Mouse (Mus musculus): ENCODE data around the gene Sf3a2. TPM values are rescaled to one million over a fixed set of nuclear protein-coding genes. Genes with fewer than 3 reads are reported as not detected.

Sf3a2 gene
- polyA plus RNA-seq, 1 experiment from 2014 or later, result 63.3 TPM

DNA sequence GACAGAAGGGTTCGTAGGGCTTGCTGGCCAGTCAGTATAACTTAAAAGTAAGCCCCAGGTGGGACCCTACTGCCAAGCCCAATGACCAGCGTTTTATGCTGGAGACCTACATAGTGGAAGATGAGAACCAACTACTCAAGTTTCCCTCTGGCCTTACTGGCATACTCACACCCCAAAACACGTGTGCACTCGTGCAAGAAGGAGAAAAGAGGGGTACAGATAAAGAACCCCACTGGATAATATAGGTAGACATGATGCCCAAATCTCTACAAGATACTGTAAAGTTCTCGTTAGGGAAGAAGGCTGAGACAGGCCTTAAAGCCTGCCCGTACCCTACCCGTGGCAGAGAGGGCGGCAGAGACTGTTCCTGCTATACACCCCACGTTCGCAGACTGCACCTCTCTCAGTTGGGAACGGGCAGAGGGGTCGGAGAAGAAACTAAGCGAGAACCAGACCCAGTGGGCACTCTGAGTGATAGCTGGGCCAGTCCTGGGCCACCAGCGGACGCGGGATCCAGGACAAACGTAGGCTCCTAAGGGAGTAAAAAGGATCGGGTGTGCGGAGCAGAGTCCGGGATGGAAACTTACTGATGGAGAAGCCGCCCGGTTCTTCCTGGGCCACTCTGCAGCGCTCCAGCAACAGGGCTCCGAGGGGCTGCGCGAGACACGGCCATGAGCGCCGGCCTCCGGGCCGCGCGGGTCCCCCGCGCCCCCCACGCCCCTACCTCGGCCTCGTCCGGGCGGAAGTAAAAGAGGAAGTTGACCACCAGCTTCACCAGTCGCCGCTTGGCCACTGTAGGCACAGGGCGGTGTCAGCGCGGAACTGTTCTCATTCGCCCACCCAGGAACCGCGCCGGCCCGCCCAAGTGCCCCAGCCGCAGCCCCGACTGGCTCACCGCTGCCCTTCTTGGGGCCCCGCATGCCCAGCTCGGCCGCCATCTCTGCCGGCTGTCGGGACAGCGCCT lies 530 bp upstream of the Sf3a2 start:
- ATAC-seq (ENCODE audit: low read depth), result peak; percentile 66
- Histone ChIP-seq H3K4me1 (ENCODE audit: control insufficient read depth, insufficient read depth, low read length) (peaks cover 24% of the 10 kb centered on the region), H3K9ac (replicated peaks; ENCODE audit: low read depth, low read length) (peak overlapping the region; percentile 95), H3K9me3 (ENCODE audit: control insufficient read depth, low read length) (no peaks in the 10 kb centered on the region), H3K4me3 (ENCODE audit: low read depth, low read length) (peak overlapping the region; percentile 94), H3K36me3 (ENCODE audit: control insufficient read depth, insufficient read depth, low read length) (peaks cover 48% of the 10 kb centered on the region), H3K27ac (ENCODE audit: low read depth, low read length) (peak overlapping the region; percentile 97), H3K4me2 (ENCODE audit: low read depth, low read length) (peak overlapping the region; percentile 75), H3K27me3 (ENCODE audit: control insufficient read depth, insufficient read depth, low read length) (no peaks in the 10 kb centered on the region)
- 3% methylated on average over 57 of the region's 59 CpGs for WGBS

DNA sequence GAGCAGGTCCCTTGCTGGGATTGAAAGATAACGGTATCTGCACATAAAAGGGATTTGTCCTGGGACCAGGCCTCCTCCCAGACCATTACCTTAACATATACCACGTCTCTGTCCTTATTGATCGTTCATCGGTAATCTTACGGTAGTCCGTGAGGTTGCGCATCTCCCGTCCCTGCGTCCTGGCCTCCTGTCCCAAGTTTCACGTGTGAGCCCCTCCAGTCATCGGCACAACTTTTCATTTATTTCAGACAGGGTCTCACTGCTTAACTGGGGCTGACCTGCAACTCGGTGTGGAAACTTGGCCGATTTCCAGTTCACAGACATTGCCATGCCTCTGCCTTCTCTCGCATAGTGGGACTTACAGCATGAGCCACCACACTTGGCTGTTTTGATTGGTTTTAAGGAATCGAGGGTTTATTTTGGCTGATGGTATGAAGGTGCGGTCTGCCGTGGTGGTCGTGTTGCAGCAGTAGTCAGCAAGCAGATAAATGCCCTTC lies 1.1 kb downstream of the Sf3a2 start:
- H3K36me3 ChIP-seq (ENCODE audit: control insufficient read depth, insufficient read depth, low read length), result peaks cover 50% of the 10 kb centered on the region
- peak overlapping the region; percentile 91 for H3K4me2 ChIP-seq (ENCODE audit: low read depth, low read length)
- peaks cover 24% of the 10 kb centered on the region for H3K4me1 ChIP-seq (ENCODE audit: control insufficient read depth, insufficient read depth, low read length)
- H3K27me3 ChIP-seq (ENCODE audit: control insufficient read depth, insufficient read depth, low read length), result no peaks in the 10 kb centered on the region
- 4% methylated on average over 18 of the region's 18 CpGs for WGBS
- H3K9me3 ChIP-seq (ENCODE audit: control insufficient read depth, low read length), result no peaks in the 10 kb centered on the region
- H3K4me3 ChIP-seq (ENCODE audit: low read depth, low read length), result peak overlapping the region; percentile 94
- ATAC-seq (ENCODE audit: low read depth), result no peak
- H3K9ac ChIP-seq (replicated peaks; ENCODE audit: low read depth, low read length), result peak overlapping the region; percentile 95
- H3K27ac ChIP-seq (ENCODE audit: low read depth, low read length), result peak overlapping the region; percentile 97

DNA sequence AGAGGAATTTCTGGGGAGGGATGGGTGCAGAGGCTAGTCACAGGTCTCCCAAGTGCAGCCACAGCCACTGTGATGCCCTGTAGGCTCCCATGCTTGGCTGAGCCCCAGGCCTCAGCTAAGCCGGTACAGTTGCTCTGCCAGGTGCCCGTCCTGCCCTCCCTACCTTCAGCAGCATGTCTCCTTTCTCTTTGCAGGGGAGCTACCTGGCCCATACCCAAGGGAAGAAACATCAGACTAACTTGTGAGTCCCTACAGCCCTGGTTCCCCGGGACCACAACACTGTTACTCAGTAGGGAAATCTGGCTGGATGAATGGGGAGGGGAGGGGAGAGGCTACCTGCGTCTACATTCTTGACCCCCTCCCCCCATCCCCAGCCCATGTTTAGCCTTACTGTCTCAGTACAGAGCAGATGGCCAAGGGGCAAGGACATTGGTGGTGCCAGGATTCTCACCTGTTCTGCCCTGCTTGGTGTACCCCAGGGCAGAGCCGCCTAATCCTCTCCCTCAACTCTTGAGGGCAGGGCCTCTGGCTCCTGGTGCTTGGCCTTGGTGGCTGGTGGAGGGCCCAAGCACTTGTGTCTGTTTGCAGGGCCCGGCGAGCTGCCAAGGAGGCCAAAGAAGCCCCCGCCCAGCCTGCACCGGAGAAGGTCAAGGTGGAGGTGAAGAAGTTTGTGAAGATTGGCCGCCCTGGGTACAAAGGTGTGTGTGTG lies 4.4 kb downstream of the Sf3a2 start:
- Histone ChIP-seq H3K4me1 (ENCODE audit: control insufficient read depth, insufficient read depth, low read length) (peaks cover 18% of the 10 kb centered on the region), H3K27me3 (ENCODE audit: control insufficient read depth, insufficient read depth, low read length) (no peaks in the 10 kb centered on the region), H3K9ac (replicated peaks; ENCODE audit: low read depth, low read length) (no peak overlapping the region), H3K4me3 (ENCODE audit: low read depth, low read length) (no peak overlapping the region), H3K27ac (ENCODE audit: low read depth, low read length) (no peak overlapping the region), H3K36me3 (ENCODE audit: control insufficient read depth, insufficient read depth, low read length) (peaks cover 37% of the 10 kb centered on the region), H3K4me2 (ENCODE audit: low read depth, low read length) (no peak overlapping the region), H3K9me3 (ENCODE audit: control insufficient read depth, low read length) (no peaks in the 10 kb centered on the region)
- WGBS, result 95% methylated on average over 10 of the region's 10 CpGs
- no peak for ATAC-seq (ENCODE audit: low read depth)

DNA sequence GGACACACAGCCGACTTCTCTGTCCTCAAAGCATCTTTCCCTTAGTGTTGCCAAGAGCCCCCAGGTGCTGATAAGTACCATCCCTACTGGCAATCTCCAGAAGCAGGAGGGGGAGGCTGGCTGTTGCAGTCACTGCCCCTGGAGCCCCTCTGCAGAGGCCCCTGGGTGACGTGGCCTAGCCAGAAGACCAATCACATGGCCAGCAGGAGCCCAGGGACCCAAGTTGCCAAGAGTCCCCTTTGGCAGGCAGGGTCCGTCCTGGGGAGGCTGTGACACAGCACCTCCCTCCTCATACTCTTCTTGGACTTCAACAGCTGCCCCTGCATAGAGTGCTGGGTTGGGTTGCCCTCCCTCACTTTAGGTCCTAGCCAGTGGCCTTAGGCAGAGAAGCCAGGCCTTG lies 5.0 kb downstream of the Sf3a2 start:
- 84% methylated on average over 3 of the region's 3 CpGs for WGBS
- Histone ChIP-seq H3K9ac (replicated peaks; ENCODE audit: low read depth, low read length) (no peak overlapping the region), H3K27me3 (ENCODE audit: control insufficient read depth, insufficient read depth, low read length) (no peaks in the 10 kb centered on the region), H3K4me1 (ENCODE audit: control insufficient read depth, insufficient read depth, low read length) (peaks cover 18% of the 10 kb centered on the region), H3K27ac (ENCODE audit: low read depth, low read length) (no peak overlapping the region), H3K9me3 (ENCODE audit: control insufficient read depth, low read length) (no peaks in the 10 kb centered on the region), H3K4me2 (ENCODE audit: low read depth, low read length) (no peak overlapping the region), H3K4me3 (ENCODE audit: low read depth, low read length) (no peak overlapping the region), H3K36me3 (ENCODE audit: control insufficient read depth, insufficient read depth, low read length) (peaks cover 37% of the 10 kb centered on the region)
- no peak for ATAC-seq (ENCODE audit: low read depth)

DNA sequence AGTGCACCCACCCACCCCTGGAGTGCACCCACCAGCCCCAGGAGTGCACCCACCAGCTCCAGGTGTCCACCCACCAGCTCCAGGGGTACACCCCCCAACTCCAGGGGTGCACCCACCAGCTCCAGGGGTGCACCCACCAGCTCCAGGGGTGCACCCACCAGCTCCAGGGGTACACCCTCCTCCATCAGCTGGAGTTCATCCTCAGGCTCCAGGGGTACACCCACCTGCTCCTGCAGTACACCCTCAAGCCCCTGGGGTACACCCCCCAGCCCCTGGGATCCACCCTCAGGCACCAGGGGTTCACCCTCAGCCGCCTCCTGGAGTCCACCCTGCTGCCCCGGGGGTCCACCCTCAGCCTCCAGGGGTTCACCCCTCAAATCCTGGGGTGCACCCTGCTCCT lies 6.3 kb downstream of the Sf3a2 start:
- Histone ChIP-seq H3K27ac (ENCODE audit: low read depth, low read length) (no peak overlapping the region), H3K4me2 (ENCODE audit: low read depth, low read length) (no peak overlapping the region), H3K27me3 (ENCODE audit: control insufficient read depth, insufficient read depth, low read length) (peaks cover under 1% of the 10 kb centered on the region; the same call in 1 of the 2 replicates), H3K4me3 (ENCODE audit: low read depth, low read length) (no peak overlapping the region), H3K9me3 (ENCODE audit: control insufficient read depth, low read length) (no peaks in the 10 kb centered on the region), H3K9ac (replicated peaks; ENCODE audit: low read depth, low read length) (no peak overlapping the region), H3K4me1 (ENCODE audit: control insufficient read depth, insufficient read depth, low read length) (peaks cover 25% of the 10 kb centered on the region), H3K36me3 (ENCODE audit: control insufficient read depth, insufficient read depth, low read length) (peaks cover 37% of the 10 kb centered on the region)
- WGBS, result 96% methylated on average over 2 of the region's 2 CpGs
- no peak for ATAC-seq (ENCODE audit: low read depth)

DNA sequence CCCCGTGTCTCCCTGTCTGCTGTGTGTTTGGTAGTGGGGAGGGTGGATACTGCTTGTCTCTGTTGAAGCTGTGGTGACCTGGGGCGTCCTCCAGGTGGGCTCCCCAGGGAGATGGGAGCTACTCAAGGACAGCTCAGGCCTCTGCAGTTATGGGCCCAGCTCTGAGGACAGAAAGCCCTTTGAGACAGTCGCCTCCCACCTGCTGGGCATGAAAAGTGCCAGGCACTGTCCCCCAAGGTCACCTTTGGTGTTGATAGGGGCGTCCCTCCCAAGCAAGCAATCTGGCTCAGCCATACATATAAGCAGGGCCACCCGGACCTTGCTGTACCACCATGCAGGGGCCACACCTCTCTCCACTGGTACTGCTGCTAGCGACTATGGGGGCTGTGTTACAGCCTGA lies 6.9 kb downstream of the Sf3a2 start, which contains the start of gene Amh:
Gene Amh, plus strand, starts transcription at position 328 of the 400 bp plus-strand sequence.
- H3K4me2 ChIP-seq (ENCODE audit: low read depth, low read length), result no peak within 1 kb of the TSS
- H3K36me3 ChIP-seq (ENCODE audit: control insufficient read depth, insufficient read depth, low read length), result peaks cover 37% of the 10 kb centered on the region
- no peak within 1 kb of the TSS for H3K9ac ChIP-seq (replicated peaks; ENCODE audit: low read depth, low read length)

DNA sequence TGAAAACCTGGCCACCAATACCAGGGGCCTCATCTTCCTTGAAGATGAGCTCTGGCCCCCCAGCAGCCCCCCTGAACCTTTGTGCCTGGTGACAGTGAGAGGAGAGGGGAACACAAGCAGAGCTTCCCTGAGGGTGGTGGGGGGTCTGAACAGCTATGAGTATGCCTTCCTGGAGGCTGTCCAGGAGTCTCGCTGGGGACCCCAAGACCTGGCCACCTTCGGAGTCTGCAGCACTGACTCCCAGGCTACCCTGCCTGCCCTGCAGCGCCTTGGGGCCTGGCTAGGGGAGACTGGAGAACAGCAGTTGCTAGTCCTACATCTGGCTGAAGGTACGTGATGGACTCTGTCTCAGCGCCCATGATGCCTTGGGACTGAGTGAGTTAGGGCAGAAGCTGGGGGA lies 7.3 kb downstream of the Sf3a2 start:
- no peak for ATAC-seq (ENCODE audit: low read depth)
- peaks cover 17% of the 10 kb centered on the region for H3K4me1 ChIP-seq (ENCODE audit: control insufficient read depth, insufficient read depth, low read length)
- no peaks in the 10 kb centered on the region for H3K9me3 ChIP-seq (ENCODE audit: control insufficient read depth, low read length)
- no peak overlapping the region for H3K27ac ChIP-seq (ENCODE audit: low read depth, low read length)
- H3K36me3 ChIP-seq (ENCODE audit: control insufficient read depth, insufficient read depth, low read length), result peaks cover 37% of the 10 kb centered on the region
- WGBS, result 85% methylated on average over 5 of the region's 5 CpGs
- no peak overlapping the region for H3K4me3 ChIP-seq (ENCODE audit: low read depth, low read length)
- H3K4me2 ChIP-seq (ENCODE audit: low read depth, low read length), result no peak overlapping the region
- no peak overlapping the region for H3K9ac ChIP-seq (replicated peaks; ENCODE audit: low read depth, low read length)
- H3K27me3 ChIP-seq (ENCODE audit: control insufficient read depth, insufficient read depth, low read length), result peaks cover 6% of the 10 kb centered on the region

More for the DNA sequence above, 6.9 kb downstream of the Sf3a2 start, which contains the start of gene Amh:
- H3K4me1 ChIP-seq (ENCODE audit: control insufficient read depth, insufficient read depth, low read length), result peaks cover 21% of the 10 kb centered on the region
- ATAC-seq (ENCODE audit: low read depth), result no peak
- WGBS, result 72% methylated on average over 6 of the region's 6 CpGs
- H3K27ac ChIP-seq (ENCODE audit: low read depth, low read length), result no peak within 1 kb of the TSS
- H3K4me3 ChIP-seq (ENCODE audit: low read depth, low read length), result no peak within 1 kb of the TSS
- no peaks in the 10 kb centered on the region for H3K9me3 ChIP-seq (ENCODE audit: control insufficient read depth, low read length)
- H3K27me3 ChIP-seq (ENCODE audit: control insufficient read depth, insufficient read depth, low read length), result peaks cover 3% of the 10 kb centered on the region

DNA sequence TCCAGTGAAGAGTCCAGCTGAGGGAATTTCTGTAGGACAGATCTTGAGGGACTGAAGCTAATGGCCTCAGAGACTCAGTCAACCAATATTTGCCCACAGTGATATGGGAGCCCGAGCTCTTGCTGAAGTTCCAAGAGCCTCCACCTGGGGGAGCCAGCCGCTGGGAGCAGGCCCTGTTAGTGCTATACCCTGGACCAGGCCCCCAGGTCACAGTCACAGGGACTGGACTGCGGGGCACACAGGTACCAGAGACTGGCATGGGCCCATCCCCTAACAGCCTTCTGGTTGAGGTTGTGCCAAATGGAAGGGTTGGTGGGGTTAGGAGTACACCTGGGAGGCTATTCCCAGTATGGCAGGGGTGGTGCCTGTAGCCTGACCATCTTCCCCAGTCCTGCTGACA lies 7.9 kb downstream of the Sf3a2 start:
- H3K4me2 ChIP-seq (ENCODE audit: low read depth, low read length), result no peak overlapping the region
- H3K4me3 ChIP-seq (ENCODE audit: low read depth, low read length), result no peak overlapping the region
- 14% methylated on average over 3 of the region's 3 CpGs for WGBS
- no peak overlapping the region for H3K9ac ChIP-seq (replicated peaks; ENCODE audit: low read depth, low read length)
- peaks cover 8% of the 10 kb centered on the region for H3K27me3 ChIP-seq (ENCODE audit: control insufficient read depth, insufficient read depth, low read length)
- H3K27ac ChIP-seq (ENCODE audit: low read depth, low read length), result no peak overlapping the region
- peaks cover 17% of the 10 kb centered on the region for H3K4me1 ChIP-seq (ENCODE audit: control insufficient read depth, insufficient read depth, low read length)
- peak; percentile 24; the same call in 1 of the 2 replicates for ATAC-seq (ENCODE audit: low read depth)
- peaks cover 35% of the 10 kb centered on the region for H3K36me3 ChIP-seq (ENCODE audit: control insufficient read depth, insufficient read depth, low read length)
- no peaks in the 10 kb centered on the region for H3K9me3 ChIP-seq (ENCODE audit: control insufficient read depth, low read length)

Data from neural tube, embryonic 14.5 days (tissue).